Mouse (Mus musculus): ENCODE measurements at regions not wholly inside any gene's neighbourhood (a gene's known extent, or its start where the extent isn't known, plus 50 kb on each side); places are given as distances from the start of the nearest gene placed in this dataset.
A peak's percentile ranks its signal among the peaks of the same experiment; 100 is the strongest.

DNA sequence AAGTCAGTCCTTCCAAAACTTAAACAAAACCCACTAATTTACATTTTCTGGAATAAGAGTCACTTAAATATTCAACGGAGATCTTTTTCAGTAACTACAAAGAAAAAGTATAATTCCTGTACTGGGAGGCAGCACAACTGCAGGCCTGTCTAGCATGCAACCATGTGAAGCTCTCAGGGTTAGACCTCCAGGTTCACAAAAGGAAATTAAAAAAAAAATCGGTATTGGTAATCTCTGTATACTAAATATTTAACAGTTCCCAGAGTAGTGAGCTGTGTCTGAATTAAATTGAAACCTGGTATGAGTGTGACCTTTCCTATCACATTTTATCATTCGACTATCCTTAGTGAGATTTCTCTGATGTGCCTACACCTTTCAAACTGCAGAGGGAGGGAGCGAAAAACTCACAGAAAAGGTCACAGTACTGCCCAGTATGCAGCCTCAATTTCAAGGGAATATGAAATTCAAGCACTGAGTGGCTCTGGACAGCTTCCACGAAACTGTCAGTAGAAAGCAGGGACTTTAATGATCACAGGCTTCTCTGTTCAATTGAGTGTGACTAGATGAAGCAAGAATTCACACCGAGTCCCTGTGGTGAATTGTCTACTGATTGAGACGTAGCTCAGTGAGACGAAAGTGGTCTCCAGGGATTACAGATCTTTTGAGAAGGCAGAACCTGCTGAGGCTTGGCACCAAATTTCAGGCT lies 197.9 kb upstream of the Spock3 start:
- Histone ChIP-seq H3K4me2 (ENCODE audit: low read length) (no peak overlapping the region), H3K27me3 (replicated peaks; ENCODE audit: control insufficient read depth, insufficient read depth, low read length) (no peaks in the 10 kb centered on the region), H3K36me3 (ENCODE audit: control insufficient read depth, insufficient read depth, low read length) (no peaks in the 10 kb centered on the region), H3K27ac (ENCODE audit: low read depth, low read length) (no peak overlapping the region), H3K4me3 (ENCODE audit: low read depth, low read length) (no peak overlapping the region), H3K9ac (ENCODE audit: low read length) (no peak overlapping the region), H3K9me3 (replicated peaks; ENCODE audit: control insufficient read depth, low read length) (no peaks in the 10 kb centered on the region), H3K4me1 (ENCODE audit: control insufficient read depth, insufficient read depth, low read length) (no peaks in the 10 kb centered on the region)
- ATAC-seq (peak; percentile 61; the same call in 1 of the 2 replicates), DNase-seq (ENCODE audit: low spot score) (peak; percentile 54)
- WGBS, result 55% methylated on average over 8 of the region's 8 CpGs

DNA sequence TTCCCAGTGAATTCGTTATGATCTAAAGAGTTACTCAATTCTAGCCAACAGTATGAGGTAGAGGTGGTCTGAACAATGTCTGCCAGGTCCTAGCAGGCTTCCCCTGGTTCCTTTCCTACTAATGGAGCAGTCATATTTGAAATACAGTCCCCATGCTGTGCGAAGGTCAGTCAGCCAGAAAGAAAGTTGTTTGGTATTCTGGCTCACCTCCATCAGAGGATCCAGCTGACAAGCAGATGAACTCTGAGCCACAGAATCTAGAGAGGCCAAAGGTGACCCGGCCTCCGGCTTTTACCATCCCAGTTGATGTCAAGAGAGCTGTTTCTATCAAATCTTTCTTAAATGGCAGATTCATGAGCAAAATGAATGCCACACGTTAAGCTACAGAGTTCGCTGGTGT lies 177.0 kb upstream of the Spock3 start:
- H3K4me2 ChIP-seq (ENCODE audit: low read length), result no peak overlapping the region
- 83% methylated on average over 6 of the region's 6 CpGs for WGBS
- H3K4me3 ChIP-seq (ENCODE audit: low read depth, low read length), result no peak overlapping the region
- no peaks in the 10 kb centered on the region for H3K9me3 ChIP-seq (replicated peaks; ENCODE audit: control insufficient read depth, low read length)
- DNase-seq (ENCODE audit: low spot score) (no peak), ATAC-seq (no peak)
- no peak overlapping the region for H3K9ac ChIP-seq (ENCODE audit: low read length)
- H3K27me3 ChIP-seq (replicated peaks; ENCODE audit: control insufficient read depth, insufficient read depth, low read length), result no peaks in the 10 kb centered on the region
- no peaks in the 10 kb centered on the region for H3K36me3 ChIP-seq (ENCODE audit: control insufficient read depth, insufficient read depth, low read length)
- H3K4me1 ChIP-seq (ENCODE audit: control insufficient read depth, insufficient read depth, low read length), result no peaks in the 10 kb centered on the region
- H3K27ac ChIP-seq (ENCODE audit: low read depth, low read length), result no peak overlapping the region

DNA sequence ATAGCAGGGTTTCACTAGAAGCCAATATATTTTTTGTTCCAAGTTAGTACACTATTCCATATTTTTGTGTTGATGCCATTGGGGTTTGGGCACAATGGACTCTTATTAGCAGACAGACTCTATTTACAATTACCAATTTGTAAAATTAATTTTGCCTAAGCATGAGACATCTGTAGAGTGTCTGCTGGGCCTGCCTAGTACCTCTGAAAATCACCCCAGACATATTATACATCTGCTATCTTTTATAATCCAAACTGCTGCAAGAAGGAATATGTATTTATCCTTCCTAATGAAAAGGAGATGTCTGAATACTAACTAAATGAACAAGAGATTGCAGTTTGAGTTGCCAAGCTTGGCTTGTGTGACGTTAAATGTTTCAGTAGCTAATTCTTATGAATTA lies 146.3 kb upstream of the Spock3 start:
- peak; percentile 3 for DNase-seq (ENCODE audit: low spot score)
- H3K27ac ChIP-seq (ENCODE audit: low read depth, low read length), result no peak overlapping the region
- H3K36me3 ChIP-seq (ENCODE audit: control insufficient read depth, insufficient read depth, low read length), result no peaks in the 10 kb centered on the region
- no peaks in the 10 kb centered on the region for H3K27me3 ChIP-seq (replicated peaks; ENCODE audit: control insufficient read depth, insufficient read depth, low read length)
- WGBS, result 92% methylated on average over 1 of the region's 1 CpGs
- H3K9me3 ChIP-seq (replicated peaks; ENCODE audit: control insufficient read depth, low read length), result no peaks in the 10 kb centered on the region
- H3K4me2 ChIP-seq (ENCODE audit: low read length), result no peak overlapping the region
- ATAC-seq, result no peak
- no peak overlapping the region for H3K9ac ChIP-seq (ENCODE audit: low read length)
- H3K4me1 ChIP-seq (ENCODE audit: control insufficient read depth, insufficient read depth, low read length), result no peaks in the 10 kb centered on the region
- H3K4me3 ChIP-seq (ENCODE audit: low read depth, low read length), result no peak overlapping the region

Data from forebrain, embryonic 14.5 days (tissue).